Mouse (Mus musculus): Measurements from ENCODE around the gene Cd180.
"Not testable (repeated sequence)": the region's sequence is repeated elsewhere in the genome, so short reads cannot be mapped to it uniquely, and the experiment has no call there.

Cd180 gene

DNA sequence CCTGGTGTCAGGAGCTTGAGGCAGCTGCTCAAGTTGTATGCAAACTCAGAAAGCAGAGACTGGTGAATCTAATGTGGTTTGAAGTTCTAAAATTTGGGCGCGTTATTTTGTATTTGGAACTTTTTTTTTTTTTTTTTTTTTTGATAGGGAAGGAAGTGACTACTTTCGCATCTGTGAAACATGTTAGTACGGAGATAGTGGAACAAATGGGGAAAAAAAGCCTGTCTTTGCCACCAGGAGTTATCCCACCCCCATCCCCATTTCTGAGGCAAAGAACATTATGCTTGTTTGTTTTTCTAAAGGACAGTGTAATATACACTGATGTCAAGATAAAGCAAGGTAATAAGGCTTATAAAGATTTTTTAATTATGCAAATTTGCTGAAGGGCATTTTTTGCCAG is 15.8 kb upstream of the Cd180 start:
- DNase-seq (ENCODE audit: low spot score in 2 of 2) = not testable (repeated sequence)

DNA sequence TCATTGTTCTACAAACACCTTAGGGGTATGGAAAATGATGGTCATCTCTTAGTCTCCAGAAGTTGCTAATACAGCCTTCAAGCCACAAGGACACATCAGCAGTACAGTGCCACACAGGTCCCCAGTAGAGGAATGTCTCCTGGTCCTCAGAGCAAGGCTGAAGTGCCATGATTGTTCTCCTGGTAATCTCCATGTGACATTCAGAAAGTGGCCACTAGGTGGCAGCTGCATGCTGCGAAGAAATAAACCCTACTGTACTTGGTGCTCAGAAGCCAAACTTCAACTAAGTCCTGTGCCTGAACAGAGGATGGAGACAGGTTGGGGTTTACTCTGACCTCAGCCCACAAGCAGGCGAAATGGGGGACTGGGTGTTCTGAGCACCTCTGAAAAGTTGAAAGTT is 14.9 kb upstream of the Cd180 start:
- DNase-seq (ENCODE audit: low spot score in 2 of 2) = peak; percentile 25 to 79

GRCm38 (mm10) chr13:102684890-102685289 is 8.5 kb upstream of the Cd180 start:
- no peak for DNase-seq (ENCODE audit: low spot score in 2 of 2)

GRCm38 (mm10) chr13:102688121-102688520 is 5.2 kb upstream of the Cd180 start:
- no peak for DNase-seq (ENCODE audit: low spot score in 2 of 2)

DNA sequence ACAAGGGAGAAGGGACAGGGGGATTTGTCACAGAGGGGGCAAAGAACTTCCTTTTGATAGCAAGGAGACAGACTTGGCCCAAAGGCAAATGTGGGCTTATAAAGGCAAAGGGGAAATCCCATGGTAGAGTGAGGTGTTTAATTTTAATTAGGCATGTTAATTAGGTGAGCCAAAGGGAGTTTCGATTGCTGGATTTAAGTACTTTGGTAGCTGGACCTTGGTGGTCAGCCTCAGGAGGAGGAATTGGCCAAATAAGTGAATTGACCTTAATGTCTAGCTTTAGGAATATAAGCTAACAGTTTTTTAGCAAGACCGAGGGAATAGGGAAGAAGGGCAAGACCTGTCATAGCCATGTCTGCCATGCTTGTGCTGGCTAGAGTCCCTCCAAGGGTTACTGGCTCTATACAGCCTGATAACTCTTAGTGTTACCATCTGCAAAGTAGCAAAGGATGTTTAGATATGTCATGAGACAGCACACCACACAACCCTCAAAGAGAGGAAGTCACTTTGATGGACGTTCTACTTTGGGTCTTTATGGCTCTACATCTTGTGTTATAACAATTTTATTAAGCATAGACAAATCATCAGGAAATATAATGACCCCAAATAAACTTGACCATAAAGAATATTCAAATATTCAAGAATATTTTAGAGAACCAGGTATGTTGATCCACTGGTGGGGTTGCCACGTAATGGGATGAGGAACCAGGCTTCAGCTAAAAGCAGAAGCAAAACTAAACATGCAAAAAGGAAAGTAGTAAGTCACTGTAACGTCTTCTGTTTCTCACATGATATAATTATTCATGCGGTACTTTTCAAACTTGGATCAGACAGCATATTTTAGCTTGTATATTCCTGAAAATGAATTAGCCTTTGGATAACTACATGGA is 3.9 kb upstream of the Cd180 start:
- no peak for DNase-seq (ENCODE audit: low spot score in 2 of 2)

DNA sequence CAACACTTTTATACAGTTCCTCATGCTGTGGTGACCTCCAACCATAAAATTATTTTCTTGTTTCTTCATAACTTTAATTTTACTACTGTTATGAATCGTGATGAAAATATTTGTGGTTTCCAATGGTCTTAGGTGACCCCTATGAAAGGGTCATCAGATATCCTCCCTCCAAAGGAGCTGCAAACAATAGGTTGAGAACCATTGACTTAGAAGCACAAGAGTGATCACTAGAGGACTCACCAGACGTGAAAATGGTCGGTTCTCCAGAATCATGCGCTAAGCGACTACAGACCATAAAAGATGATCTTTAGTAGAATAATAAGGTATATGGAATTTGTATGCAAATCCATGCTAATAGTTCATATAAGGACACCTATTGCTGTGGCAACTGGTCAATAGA is 3.2 kb upstream of the Cd180 start:
- DNase-seq (ENCODE audit: low spot score in 2 of 2) = no peak

DNA sequence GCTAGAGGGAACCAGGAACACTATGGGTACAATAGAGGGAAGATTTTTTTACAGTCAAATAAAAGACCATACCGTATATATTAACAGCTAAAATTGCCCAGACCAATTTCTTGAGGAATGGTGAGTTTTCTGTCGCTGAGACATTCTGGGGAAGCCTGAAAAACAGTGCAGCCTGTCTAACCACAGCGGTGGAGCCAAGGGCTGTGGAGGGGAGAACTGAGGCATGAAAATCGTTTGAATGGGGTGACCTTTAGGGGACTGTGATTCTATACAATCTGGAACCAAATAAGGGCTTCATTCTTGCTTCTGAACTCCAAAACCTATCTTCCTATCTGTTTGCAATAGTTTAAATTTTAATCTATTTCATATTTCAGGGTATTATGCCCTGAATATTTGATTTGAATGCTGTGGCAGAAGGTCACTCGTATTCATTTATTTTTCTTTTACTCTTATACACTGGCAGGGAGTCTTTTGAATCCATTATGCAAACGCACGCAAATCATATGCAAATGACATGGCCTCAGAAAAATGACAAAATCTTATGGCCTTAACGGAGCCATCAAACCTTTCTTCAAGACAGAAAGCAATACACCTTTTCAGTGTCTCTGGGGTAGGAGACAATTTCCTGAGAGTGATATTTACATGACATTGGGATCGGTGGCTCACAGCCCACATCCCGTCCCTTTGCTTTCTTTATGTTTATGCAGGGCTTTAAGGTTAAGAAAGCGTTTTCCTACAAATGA is 1.8 kb upstream of the Cd180 start:
- DNase-seq (ENCODE audit: low spot score in 2 of 2) = no peak

DNA sequence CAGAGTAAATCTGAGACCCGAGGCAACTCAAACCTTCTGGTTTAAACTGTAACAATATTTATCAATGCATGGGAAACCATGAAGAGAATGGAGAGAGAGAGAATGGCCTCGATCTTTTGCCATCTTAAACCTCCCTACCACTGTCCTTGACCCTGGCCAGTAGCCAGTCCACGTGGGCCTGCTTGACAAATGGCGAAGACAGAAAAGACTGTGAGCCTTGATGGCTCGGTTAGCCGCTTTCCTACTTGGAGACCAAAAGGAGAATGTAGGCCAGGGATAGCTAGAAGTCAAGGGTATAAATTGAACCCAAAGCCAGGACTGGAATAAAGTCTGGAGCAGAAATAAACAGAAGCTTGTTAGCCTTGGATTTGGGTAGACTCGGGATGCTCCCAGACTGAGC is 796 bp downstream of the Cd180 start:
- no peak for DNase-seq (ENCODE audit: low spot score in 2 of 2)

DNA sequence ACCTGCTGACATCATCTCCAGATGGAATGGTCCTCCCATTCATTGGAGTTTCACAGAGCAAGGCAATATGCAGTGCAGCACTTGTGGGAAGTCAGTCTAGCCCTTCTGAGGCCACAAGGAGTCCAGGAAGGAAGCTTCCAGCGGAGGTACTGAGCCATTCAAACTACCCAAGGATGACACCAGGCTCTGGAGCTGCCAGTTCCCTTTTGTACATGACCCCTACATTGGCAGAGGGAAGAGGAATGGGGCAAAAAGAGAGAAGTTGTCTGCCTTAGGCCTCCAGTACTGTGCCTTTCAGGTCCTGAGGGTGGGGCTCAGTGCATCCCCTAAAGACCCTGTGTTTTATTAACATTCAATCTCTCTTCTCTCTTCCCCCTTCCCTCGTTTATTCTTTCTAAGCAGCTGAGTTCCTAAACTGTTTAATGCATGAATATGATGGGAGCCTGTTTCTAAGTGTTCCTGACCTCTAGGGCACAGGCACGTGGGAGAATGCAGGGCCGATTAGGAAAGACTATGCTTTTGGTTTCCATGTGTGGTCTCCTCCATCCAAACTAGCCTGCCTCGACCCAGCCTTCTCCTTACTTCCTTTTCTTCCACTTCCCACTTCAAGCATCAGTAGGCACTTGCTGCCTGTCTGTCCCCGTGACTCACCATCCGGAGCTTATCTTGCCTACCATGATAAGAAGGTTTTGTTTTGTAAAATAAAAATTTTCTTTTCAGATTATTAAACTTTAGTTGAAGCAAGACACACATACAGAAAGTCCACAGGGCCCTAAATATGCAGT is 2.0 kb downstream of the Cd180 start:
- no peak for DNase-seq (ENCODE audit: low spot score in 2 of 2)

- no peak for DNase-seq (ENCODE audit: low spot score in 2 of 2)
These were observed 5.0 kb downstream of the Cd180 start for GRCm38 (mm10) chr13:102698335-102698734.

GRCm38 (mm10) chr13:102698751-102699323 is 5.5 kb downstream of the Cd180 start:
- DNase-seq (ENCODE audit: low spot score in 2 of 2) = no peak

- no peak for DNase-seq (ENCODE audit: low spot score in 2 of 2)
These were observed 6.8 kb downstream of the Cd180 start for GRCm38 (mm10) chr13:102700176-102700575.

- no peak for DNase-seq (ENCODE audit: low spot score in 2 of 2)
These were observed 7.4 kb downstream of the Cd180 start for GRCm38 (mm10) chr13:102700744-102701143.

DNA sequence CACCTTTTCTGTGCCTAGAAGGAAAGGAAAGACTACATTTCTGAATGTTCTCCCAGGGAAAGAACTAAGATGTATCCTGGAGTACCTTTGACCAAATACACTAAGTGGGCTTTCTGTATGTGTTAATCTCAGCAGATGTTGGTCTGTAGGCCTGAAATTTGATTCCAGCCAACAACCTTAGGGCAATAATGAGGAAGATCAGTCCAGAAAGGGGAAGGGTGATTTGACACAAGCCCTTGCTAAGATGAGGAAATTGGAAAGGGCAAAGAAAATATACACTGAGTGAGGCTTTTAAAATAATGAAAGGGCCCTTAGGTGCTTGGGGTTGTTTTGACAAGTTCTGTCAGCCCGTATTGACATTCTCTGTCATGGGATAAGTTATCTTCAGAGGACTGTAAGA is 23.6 kb downstream of the Cd180 start:
- no peak for DNase-seq (ENCODE audit: low spot score in 2 of 2)

DNA sequence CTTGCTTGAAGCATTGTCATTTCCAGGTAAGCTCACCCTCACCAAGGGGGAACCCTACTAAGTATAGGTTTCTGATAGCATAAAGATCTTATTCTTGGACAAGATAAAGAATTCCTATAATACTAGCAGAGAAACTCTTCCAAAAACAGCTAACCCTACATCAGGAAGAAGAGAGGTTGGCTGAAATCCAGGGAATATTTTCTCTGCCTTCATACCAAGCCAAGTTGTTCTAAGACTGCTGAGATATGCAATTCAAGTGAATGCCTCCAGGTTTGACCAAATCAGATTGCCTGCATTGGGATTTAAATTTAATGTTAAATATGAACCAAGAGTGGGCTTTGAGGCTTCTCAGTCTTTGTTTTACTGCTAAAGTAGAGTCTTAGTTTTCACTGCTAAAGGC is 32.1 kb downstream of the Cd180 start:
- no peak for DNase-seq (ENCODE audit: low spot score in 2 of 2)

DNA sequence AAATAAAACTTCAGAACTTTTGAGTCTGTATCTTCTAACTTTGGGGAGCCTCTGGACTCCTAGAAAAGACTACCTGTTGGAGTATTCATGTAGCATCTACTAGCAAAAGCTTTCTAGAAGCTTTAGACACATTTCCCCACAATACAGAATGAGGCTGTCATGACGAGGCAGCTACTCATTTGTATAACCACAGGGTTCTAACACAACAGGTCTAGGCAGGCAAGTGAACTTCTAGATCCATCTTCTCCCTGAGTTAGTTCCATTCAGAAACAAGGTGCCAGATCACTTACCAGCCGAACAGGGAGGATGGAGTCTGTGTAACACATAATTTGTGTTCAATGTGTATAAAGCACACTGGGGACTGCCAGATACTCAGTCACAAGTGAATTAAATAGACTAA is 32.5 kb downstream of the Cd180 start:
- DNase-seq (ENCODE audit: low spot score in 2 of 2) = no peak

GRCm38 (mm10) chr13:102726876-102727275 is 33.5 kb downstream of the Cd180 start:
- no peak for DNase-seq (ENCODE audit: low spot score in 2 of 2)

DNA sequence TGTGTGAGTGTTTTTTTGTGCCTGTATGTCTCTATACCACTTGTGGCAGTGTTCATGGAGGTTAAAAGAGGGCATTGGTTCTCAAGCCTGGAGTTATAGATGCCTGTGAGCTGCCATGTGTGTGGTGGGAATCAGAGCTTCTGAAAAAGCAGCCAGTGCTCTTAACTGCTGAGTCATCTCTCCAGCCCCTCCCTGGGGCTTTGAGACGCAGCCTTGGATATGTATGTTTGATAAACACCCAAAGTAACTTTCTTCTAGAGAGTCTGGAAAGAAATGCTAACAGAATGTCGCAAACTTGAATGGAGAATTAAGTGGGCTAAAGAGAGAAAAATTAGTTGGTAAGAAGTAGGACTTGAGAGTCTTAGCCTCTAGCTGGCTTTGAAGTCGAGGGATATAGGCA is 34.7 kb downstream of the Cd180 start:
- DNase-seq (ENCODE audit: low spot score in 2 of 2) = no peak

DNA sequence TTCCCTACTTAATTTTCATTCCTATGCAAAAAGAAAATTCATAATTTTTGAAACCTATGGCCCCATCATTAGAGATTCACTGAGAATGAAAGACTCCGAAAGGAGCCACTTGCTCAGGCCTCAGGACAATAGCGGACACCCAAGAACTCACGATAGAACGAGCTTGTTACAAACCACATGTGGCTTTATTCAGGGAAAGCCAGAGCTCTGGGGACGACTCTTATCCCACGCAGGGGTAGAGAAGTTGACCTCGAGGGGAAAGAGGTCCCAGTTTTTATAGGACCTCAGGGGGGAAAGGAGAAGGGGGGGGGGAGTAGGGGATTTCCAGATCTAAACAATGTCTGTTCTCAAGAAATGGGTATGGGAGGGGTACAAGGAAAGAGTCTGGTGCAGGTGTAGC is 35.6 kb downstream of the Cd180 start:
- not testable (repeated sequence) for DNase-seq (ENCODE audit: low spot score in 2 of 2)

- DNase-seq (ENCODE audit: low spot score in 2 of 2) = no peak
These were observed 39.7 kb downstream of the Cd180 start for GRCm38 (mm10) chr13:102733063-102733462.

DNA sequence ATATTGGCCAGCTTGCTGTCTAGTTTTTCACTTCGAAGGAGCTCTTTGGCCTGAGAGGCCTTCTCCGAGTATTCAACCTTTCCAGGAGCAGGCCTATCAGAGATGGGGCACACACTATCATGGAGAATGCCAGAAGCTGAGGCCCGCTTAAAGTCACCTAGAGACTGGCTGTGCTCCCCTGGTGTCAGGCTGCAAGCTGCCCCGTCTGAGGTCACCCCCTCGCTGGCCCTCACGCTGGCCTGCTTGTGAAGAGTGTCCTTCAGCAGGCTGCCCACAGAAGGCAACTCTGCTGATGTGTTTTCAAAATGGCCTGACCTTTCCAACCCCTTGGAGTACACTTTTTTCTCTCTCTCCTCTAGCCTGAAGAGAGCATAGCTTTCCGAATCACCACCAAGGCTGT is 44.5 kb downstream of the Cd180 start:
- no peak for DNase-seq (ENCODE audit: low spot score in 2 of 2)

Data from thymus, postnatal 10 days (tissue).